Mouse (Mus musculus): Measurements from ENCODE around the gene Gimap9.
"Not testable (repeated sequence)": the region's sequence is repeated elsewhere in the genome, so short reads cannot be mapped to it uniquely, and the experiment has no call there.

Gimap9 gene

GRCm38 (mm10) chr6:48680421-48680820 lies 4.5 kb downstream of the Gimap9 start:
- POLR2A ChIA-PET: no interaction called here
- CTCF ChIA-PET: interaction anchor here in 1 of 4 experiments (0.7 to 1.7 kb wide), 2 partner anchors 35 to 168 kb away, joined by 3 to 5 read pairs; no protein-coding TSS in a partner anchor

- CTCF ChIA-PET: interaction anchor here in 1 of 4 experiments (1.7 kb wide), 1 partner anchor 36 kb away, joined by 3 read pairs; no protein-coding TSS in a partner anchor
Measured at GRCm38 (mm10) chr6:48681472-48682090, 5.7 kb downstream of the Gimap9 start.

GRCm38 (mm10) chr6:48682271-48682670 lies 6.3 kb downstream of the Gimap9 start:
- ChIA-PET POLR2A (no interaction called here), CTCF (no interaction called here)

More at GRCm38 (mm10) chr6:48681472-48682090, 5.7 kb downstream of the Gimap9 start:
- POLR2A ChIA-PET: no interaction called here

- CTCF ChIA-PET: interaction anchor here in 1 of 4 experiments (0.6 to 0.7 kb wide), 2 partner anchors 39 to 258 kb away, joined by 3 to 4 read pairs; no protein-coding TSS in a partner anchor
- POLR2A ChIA-PET: not testable (repeated sequence)
Measured at GRCm38 (mm10) chr6:48683263-48683821, 7.4 kb downstream of the Gimap9 start.

- ChIA-PET CTCF (interaction anchor here in 1 of 4 experiments (0.6 to 0.7 kb wide), 2 partner anchors 40 to 259 kb away, joined by 3 to 4 read pairs; no protein-coding TSS in a partner anchor), POLR2A (interaction anchor here in 1 of 4 experiments (0.6 to 1.1 kb wide), 2 partner anchors 10 to 536 kb away, joined by 3 read pairs; no protein-coding TSS in a partner anchor)
Measured at GRCm38 (mm10) chr6:48684319-48684718, 8.4 kb downstream of the Gimap9 start, which contains the start of gene Gimap4. TSS of gene Gimap4 (plus strand) at chr6:48684549.

- POLR2A ChIA-PET: interaction anchor here in 1 of 4 experiments (0.6 to 1.1 kb wide), 2 partner anchors 11 to 535 kb away, joined by 3 read pairs; no protein-coding TSS in a partner anchor
Measured at GRCm38 (mm10) chr6:48684806-48685205, 8.9 kb downstream of the Gimap9 start.

GRCm38 (mm10) chr6:48685251-48685650 lies 9.3 kb downstream of the Gimap9 start:
- POLR2A ChIA-PET: interaction anchor here in 1 of 4 experiments (1.1 kb wide), 1 partner anchor 11 kb away, joined by 3 read pairs; no protein-coding TSS in a partner anchor
- CTCF ChIA-PET: interaction anchor here in 1 of 4 experiments (0.6 kb wide), 1 partner anchor 157 kb away, joined by 3 read pairs; no protein-coding TSS in a partner anchor

More at GRCm38 (mm10) chr6:48684806-48685205, 8.9 kb downstream of the Gimap9 start:
- CTCF ChIA-PET: interaction anchor here in 1 of 4 experiments (0.6 kb wide), 1 partner anchor 156 kb away, joined by 3 read pairs; no protein-coding TSS in a partner anchor

GRCm38 (mm10) chr6:48685694-48686665 lies 10.1 kb downstream of the Gimap9 start:
- CTCF ChIA-PET: interaction anchor here in 1 of 4 experiments (0.8 kb wide), 1 partner anchor 39 kb away, joined by 3 read pairs; the partner anchor contains the start of gene Gimap8

GRCm38 (mm10) chr6:48687077-48687476 lies 11.1 kb downstream of the Gimap9 start:
- POLR2A ChIA-PET: no interaction called here
- CTCF ChIA-PET: no interaction called here

More at GRCm38 (mm10) chr6:48685694-48686665, 10.1 kb downstream of the Gimap9 start:
- POLR2A ChIA-PET: no interaction called here

GRCm38 (mm10) chr6:48689320-48689719 lies 13.4 kb downstream of the Gimap9 start:
- CTCF ChIA-PET: interaction anchor here in 1 of 4 experiments (1.1 kb wide), 1 partner anchor 42 kb away, joined by 3 read pairs; the partner anchor contains the start of gene Gimap8
- POLR2A ChIA-PET: interaction anchor here in 1 of 4 experiments (0.6 kb wide), 1 partner anchor 276 kb away, joined by 3 read pairs; no protein-coding TSS in a partner anchor

GRCm38 (mm10) chr6:48692962-48693361 lies 17.0 kb downstream of the Gimap9 start:
- ChIA-PET POLR2A (interaction anchor here in 1 of 4 experiments (0.9 kb wide), 1 partner anchor 73 kb away, joined by 3 read pairs; no protein-coding TSS in a partner anchor), CTCF (interaction anchor here in 1 of 4 experiments (0.6 kb wide), 1 partner anchor 60 kb away, joined by 3 read pairs; no protein-coding TSS in a partner anchor)

GRCm38 (mm10) chr6:48696830-48697554 lies 21.1 kb downstream of the Gimap9 start:
- ChIA-PET CTCF (no interaction called here), POLR2A (no interaction called here)

GRCm38 (mm10) chr6:48697555-48697930 lies 21.6 kb downstream of the Gimap9 start:
- CTCF ChIA-PET: no interaction called here
- POLR2A ChIA-PET: no interaction called here

GRCm38 (mm10) chr6:48698066-48698856 lies 22.3 kb downstream of the Gimap9 start:
- POLR2A ChIA-PET: interaction anchor here in 1 of 4 experiments (0.5 to 1.6 kb wide), 3 partner anchors 10 to 45 kb away, joined by 3 to 4 read pairs (median 3); partner anchors contain the start of gene Gimap6
- CTCF ChIA-PET: interaction anchor here in 1 of 4 experiments (0.6 kb wide), 1 partner anchor 362 kb away, joined by 4 read pairs; no protein-coding TSS in a partner anchor

GRCm38 (mm10) chr6:48698888-48699287 lies 23.0 kb downstream of the Gimap9 start:
- ChIA-PET POLR2A (interaction anchor here in 1 of 4 experiments (0.5 to 1.6 kb wide), 3 partner anchors 9 to 44 kb away, joined by 3 to 4 read pairs (median 3); partner anchors contain the start of gene Gimap6), CTCF (interaction anchor here in 1 of 4 experiments (0.6 kb wide), 1 partner anchor 362 kb away, joined by 4 read pairs; no protein-coding TSS in a partner anchor)

GRCm38 (mm10) chr6:48700251-48701075 lies 24.5 kb downstream of the Gimap9 start:
- CTCF ChIA-PET: no interaction called here
- POLR2A ChIA-PET: interaction anchor here in 1 of 4 experiments (1.0 kb wide), 1 partner anchor 13 kb away, joined by 3 read pairs; no protein-coding TSS in a partner anchor

All from embryonic stem cell, embryonic (primary cell).